Mouse (Mus musculus): ENCODE results near the gene Nfkb2.

The Nfkb2 gene

GRCm38 (mm10) chr19:46304216-46304841, at the start of gene Nfkb2:
Nfkb2 (plus strand) TSS chr19:46304320.
- in situ Hi-C loops (cut with MboI, MseI): no loop called here

GRCm38 (mm10) chr19:46264762-46265161, 39.4 kb upstream of the Nfkb2 start:
- in situ Hi-C loops (cut with MboI, MseI): no loop called here

DNA sequence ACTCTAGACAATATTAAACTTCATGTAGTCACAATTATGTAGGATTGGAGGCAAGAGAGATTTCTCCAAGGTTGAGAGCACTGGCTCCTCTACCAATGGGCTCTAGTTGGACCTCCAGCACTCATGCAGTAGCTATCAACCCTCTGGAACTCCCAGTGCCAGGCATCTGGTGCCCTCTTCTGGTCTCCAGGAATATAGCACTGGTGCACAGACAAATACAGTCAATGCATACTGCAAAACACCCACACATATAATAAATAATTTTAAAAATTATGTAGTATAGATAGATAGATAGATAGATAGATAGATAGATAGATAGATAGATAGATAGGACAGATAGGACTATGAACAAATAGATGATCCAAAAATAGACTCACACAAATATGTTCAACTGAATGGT, 28.8 kb upstream of the Nfkb2 start:
- in situ Hi-C loops (cut with MboI, MseI): no loop called here

- in situ Hi-C loops (cut with MboI, MseI): no loop called here
These were observed 21.9 kb upstream of the Nfkb2 start for GRCm38 (mm10) chr19:46282081-46282849.

GRCm38 (mm10) chr19:46284686-46285085, 19.4 kb upstream of the Nfkb2 start:
- in situ Hi-C loops (cut with MboI, MseI): no loop called here

DNA sequence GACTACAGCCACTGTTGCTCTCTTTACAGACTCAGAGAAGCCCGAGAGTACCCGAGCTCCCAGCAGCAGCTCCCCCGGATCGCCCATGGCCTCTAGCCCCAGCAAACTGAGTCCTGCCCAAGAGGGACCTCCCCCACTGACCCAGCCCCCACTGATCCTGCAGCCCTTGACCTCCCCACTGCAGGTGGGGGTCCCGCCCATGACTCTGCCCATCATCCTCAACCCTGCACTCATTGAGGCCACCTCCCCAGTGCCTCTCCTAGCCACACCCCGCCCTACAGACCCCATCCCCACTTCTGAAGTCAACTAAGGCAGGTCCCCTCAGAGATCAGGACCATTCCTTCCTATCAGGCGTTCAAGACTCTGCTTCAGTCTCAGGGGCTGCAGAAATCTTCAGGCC, 18.5 kb upstream of the Nfkb2 start:
- in situ Hi-C loops (cut with MboI, MseI): no loop called here

- in situ Hi-C loops (cut with MboI, MseI): no loop called here
These were observed 18.1 kb upstream of the Nfkb2 start for GRCm38 (mm10) chr19:46286047-46286446.

- in situ Hi-C loops (cut with MboI, MseI): no loop called here
These were observed 17.2 kb upstream of the Nfkb2 start for GRCm38 (mm10) chr19:46286926-46287325.

- in situ Hi-C loops (cut with MboI, MseI): no loop called here
These were observed 16.6 kb upstream of the Nfkb2 start for GRCm38 (mm10) chr19:46287566-46287965.

DNA sequence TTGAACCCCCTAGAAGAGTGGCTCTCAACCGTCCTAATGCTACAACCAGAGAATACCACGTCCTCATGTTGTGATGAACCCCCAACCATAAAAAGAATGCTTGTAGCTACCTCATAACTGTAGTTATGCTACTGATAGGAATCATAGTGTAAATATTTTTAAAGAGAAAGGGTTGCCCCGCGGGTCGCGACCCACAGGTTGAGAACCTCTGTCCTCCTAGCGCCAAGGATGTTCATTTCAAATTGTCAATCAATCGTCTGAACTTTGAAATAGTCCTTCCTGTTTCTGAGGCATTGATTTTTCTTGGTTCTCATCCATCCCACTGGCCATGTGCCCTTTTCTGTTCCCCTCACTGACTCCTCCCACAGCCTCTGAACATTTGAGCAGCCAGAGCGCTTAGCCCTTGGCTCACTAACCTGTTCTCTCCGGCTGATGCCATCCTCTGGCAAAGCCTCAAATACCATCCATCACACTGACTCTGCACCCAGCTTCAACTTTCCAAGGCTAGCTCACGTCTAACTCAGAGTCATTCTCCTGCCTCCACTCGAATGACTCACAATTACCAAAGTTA, 13.5 kb upstream of the Nfkb2 start:
- in situ Hi-C loops (cut with MboI, MseI): no loop called here

GRCm38 (mm10) chr19:46296938-46297337, 7.2 kb upstream of the Nfkb2 start:
- in situ Hi-C loops (cut with MboI, MseI): no loop called here

- in situ Hi-C loops (cut with MboI, MseI): no loop called here
These were observed 3.6 kb upstream of the Nfkb2 start for GRCm38 (mm10) chr19:46300294-46301045.

- in situ Hi-C loops (cut with MboI, MseI): no loop called here
These were observed 1.6 kb upstream of the Nfkb2 start for GRCm38 (mm10) chr19:46302551-46302950.

- in situ Hi-C loops (cut with MboI, MseI): no loop called here
These were observed 587 bp upstream of the Nfkb2 start for GRCm38 (mm10) chr19:46303251-46304215.

DNA sequence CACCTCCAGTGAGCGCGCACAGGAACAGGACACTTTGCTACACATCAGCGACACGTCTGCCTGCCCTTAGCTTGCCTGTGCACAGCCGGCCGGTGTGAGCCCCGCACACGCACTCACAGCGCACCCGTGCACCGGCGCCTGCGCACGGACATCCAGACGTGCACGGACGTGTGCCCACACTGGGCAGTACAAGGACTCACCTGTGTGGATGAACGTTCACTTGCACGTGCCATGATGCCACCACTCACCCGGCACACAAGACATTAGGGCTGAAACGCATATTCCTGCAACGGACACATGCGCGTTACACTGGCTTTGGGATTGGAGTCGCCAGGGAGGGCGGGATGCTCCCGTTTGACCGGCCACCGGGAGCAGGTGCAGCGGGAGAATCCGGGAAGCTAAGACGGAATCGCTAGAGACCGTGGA, 801 bp downstream of the Nfkb2 start:
- in situ Hi-C loops (cut with MboI, MseI): loop anchor here (5.0 kb wide), 1 partner anchor 168 kb away; no protein-coding TSS in a partner anchor

DNA sequence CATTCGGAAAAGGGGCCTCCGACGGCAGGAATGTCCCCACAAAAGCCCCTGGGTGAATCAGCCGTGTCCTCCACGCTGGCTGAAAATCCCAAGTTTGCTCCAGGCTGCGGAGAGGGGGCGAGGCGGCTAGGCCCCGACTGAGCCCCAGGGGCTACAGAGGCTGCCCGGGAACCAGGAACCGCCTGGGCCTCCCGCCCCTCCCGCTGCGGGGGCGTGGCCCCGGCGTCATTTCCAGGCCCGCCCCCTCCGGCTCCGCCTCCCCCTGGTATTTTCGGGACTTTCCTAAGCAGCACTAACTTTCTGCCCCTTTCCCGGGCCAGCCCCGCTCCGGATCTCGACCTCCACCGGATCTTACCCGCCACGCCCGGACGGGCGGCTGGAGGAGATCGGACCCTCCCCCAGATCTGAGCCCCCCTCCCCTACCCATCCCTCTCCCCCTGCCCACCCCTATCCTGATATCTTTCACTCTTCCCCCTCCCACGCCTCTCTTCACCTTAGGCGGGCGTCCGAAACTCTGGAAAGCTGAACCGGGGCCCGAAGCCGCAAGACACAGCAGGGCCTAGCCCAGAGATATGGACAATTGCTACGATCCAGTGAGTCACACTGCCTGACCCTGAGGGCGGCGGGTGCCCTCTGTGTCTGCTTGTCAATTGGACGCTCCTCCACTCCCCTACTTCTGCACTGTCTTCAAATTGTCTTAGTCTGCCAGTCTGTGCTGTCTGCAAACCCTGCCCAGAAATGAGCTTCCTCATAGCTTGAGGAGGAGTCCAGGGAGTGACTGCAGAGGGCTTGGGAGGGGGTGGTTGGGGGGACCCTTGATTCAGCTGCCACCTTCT, 1.5 kb downstream of the Nfkb2 start:
- in situ Hi-C loops (cut with MboI, MseI): loop anchor here (5.0 kb wide), 1 partner anchor 168 kb away; no protein-coding TSS in a partner anchor

- in situ Hi-C loops (cut with MboI, MseI): loop anchor here (5.0 kb wide), 1 partner anchor 169 kb away; no protein-coding TSS in a partner anchor
These were observed 2.1 kb downstream of the Nfkb2 start for GRCm38 (mm10) chr19:46306268-46306610.

DNA sequence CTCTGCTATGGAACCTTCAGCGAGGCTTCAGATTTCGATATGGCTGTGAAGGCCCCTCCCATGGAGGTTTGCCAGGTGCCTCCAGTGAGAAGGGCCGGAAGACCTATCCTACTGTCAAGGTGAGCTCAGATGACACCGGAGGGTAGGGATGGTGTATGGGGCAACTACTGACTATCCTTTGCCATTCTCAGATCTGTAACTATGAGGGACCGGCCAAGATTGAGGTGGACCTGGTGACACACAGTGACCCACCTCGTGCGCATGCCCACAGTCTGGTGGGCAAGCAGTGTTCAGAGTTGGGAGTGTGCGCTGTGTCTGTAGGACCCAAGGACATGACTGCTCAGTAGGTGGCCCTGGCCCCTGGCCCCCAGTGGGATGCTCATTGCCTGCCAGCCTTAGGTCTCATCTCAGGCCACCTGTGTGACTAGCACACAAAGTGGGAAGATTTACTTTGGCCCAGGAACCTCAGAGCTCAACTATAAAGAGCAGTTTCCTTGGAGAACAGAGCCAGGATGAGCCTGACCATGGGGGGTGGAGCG, 2.7 kb downstream of the Nfkb2 start:
- in situ Hi-C loops (cut with MboI, MseI): loop anchor here (5.0 kb wide), 1 partner anchor 170 kb away; no protein-coding TSS in a partner anchor

DNA sequence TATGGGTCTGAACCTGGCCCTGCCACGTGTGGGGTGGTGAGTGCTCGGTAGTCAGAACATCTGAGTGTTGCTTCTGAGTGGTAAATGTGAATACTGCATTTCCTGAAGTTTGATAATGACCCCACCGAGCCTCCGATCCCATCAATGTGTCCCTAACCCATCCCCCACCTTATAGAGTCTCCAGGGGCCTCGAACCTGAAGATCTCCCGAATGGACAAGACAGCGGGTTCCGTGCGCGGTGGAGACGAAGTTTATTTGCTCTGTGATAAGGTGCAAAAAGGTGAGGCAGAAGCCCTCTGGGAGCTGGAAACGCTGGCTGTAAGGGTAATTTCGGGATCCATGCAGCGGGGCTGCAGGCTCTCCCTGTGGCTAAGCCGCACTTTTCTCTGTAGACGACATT, 3.7 kb downstream of the Nfkb2 start:
- in situ Hi-C loops (cut with MboI, MseI): loop anchor here (5.0 kb wide), 1 partner anchor 170 kb away; no protein-coding TSS in a partner anchor
